Mouse (Mus musculus) hindbrain, embryonic 10.5 days (tissue): ENCODE data around the gene Agr2. TPM values are rescaled to one million over a fixed set of nuclear protein-coding genes. Genes with fewer than 3 reads are reported as not detected.

Source experiments
- DNase-seq: peaks from one replicate; pipeline ENCODE4 v3.0.0-alpha.2; 2017; ENCODE audit warnings: low spot score
- H3K27ac ChIP-seq: fragments of 300-500 bp; sonication (generic); 2 replicates; pipeline ENCODE4 v1.5.1; 2016; ENCODE audit warnings: mild to moderate bottlenecking, moderate library complexity
- H3K27me3 ChIP-seq: fragments of 300-500 bp; sonication (generic); 2 replicates; pipeline ENCODE4 v1.6.1; 2016; ENCODE audit warnings: mild to moderate bottlenecking; ENCODE audit not compliant: poor library complexity, insufficient read depth, severe bottlenecking
- H3K36me3 ChIP-seq: fragments of 300-500 bp; sonication (generic); 2 replicates; pipeline ENCODE4 v1.6.1; 2016; ENCODE audit warnings: mild to moderate bottlenecking, moderate library complexity
- H3K4me1 ChIP-seq: fragments of 300-500 bp; sonication (generic); replicated peaks from 2 replicates; pipeline ENCODE4 v1.6.1; 2016; ENCODE audit warnings: mild to moderate bottlenecking
- H3K4me3 ChIP-seq: fragments of 300-500 bp; sonication (generic); 2 replicates; pipeline ENCODE4 v1.5.1; 2016; ENCODE audit warnings: mild to moderate bottlenecking, moderate library complexity
- H3K9me3 ChIP-seq: fragments of 300-500 bp; sonication (generic); 2 replicates; pipeline ENCODE4 v1.6.1; 2016; ENCODE audit warnings: mild to moderate bottlenecking, moderate library complexity
- WGBS: fragments of 180-500 bp; shearing (Covaris S2); methylation state at CpG from one replicate; pipeline ENCODE4 v1.1.7; 2016; 5-methylcytosine and 5-hydroxymethylcytosine counted together
- polyA plus RNA-seq: library from polyadenylated mRNA; unstranded; fragments of >200 nt; fragmentation: Nextera tagmentation; extraction: Ambion mirVana; gene quantifications from 2 replicates; pipeline ENCODE4 v1.2.1, GENCODE M21; 2016

Agr2 gene
- polyA plus RNA-seq, 1 experiment from 2014 or later, result not detected

DNA sequence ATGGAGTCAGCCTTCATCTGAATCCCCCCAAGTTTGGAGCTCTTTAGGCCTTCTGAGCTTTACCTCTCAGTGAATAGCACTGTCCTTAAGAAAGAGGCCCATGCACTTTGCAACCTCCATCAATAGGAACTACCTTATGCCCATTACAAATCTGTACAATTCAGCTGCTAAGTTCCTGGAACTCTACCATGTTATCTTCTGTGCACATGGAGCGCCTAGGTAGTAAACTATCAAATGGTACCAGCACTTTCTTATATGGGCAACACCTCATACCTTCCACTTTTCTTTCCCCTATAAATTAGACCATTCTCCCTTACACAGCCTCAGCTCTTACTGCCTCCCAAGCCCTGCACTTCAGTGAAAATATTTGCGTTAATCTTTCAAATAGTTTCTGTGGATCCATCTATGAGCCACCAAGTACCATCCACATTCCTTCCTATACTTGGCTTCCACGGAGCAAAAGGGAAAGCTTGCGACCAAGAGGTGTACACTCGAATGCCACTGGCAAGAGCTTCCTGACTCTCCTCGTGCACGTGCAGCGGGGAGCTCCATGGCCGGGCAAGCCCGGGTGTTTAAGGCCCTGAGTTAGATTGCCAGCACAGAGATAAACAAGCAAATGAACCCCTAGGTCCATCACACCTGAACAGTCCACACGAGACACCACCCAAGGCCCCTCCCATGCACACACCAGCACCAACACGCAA lies 38.1 kb downstream of the Agr2 start:
- H3K4me1 ChIP-seq, result no peaks in the 10 kb centered on the region
- no peak for DNase-seq
- no peaks in the 10 kb centered on the region for H3K27me3 ChIP-seq
- no peak overlapping the region for H3K27ac ChIP-seq
- H3K9me3 ChIP-seq, result peaks cover 12% of the 10 kb centered on the region
- peaks cover 31% of the 10 kb centered on the region for H3K36me3 ChIP-seq
- no peak overlapping the region for H3K4me3 ChIP-seq
- 91% methylated on average over 12 of the region's 12 CpGs for WGBS

DNA sequence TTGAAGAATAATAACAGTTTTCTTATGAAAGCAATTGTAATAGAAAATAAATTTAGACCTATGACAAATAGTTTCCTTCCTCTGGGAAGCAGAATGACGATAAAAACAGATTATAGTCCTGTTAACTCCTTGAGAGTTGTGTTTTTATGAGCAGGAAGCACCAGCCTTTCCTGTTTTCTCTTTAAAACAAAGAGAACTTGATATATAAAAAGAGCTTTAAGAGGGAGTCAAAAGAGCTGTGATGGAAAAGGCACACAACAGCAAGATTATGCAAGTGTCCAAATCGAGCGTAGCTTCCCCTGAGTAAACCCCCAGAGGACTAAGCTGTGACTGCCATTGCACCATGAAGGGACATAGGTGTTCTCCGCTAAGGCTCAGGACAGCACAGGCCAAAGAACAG lies 39.7 kb downstream of the Agr2 start:
- WGBS, result 86% methylated on average over 4 of the region's 4 CpGs
- Histone ChIP-seq H3K27me3 (no peaks in the 10 kb centered on the region), H3K36me3 (peaks cover 46% of the 10 kb centered on the region), H3K4me3 (no peak overlapping the region), H3K27ac (no peak overlapping the region), H3K4me1 (no peaks in the 10 kb centered on the region), H3K9me3 (peaks cover 18% of the 10 kb centered on the region)
- no peak for DNase-seq

DNA sequence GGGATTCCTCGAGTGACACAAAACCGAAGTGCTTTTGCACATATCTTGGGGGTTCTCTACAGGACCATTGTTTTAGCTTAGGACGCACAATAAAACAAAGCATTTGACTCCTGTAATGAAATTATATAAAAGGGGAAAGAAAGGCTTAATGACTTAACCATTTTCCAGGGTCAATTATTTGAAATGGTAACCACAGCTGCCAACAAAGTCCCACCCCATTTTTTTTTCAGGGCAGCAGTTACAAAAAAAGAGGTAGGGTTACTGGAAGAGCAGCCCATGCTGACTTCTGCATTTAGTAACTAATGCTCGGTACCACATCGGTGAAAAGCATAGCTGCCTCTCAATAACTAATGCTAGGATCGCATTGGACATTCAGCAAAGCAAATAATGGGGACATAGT lies 42.8 kb downstream of the Agr2 start:
- Histone ChIP-seq H3K36me3 (peaks cover 46% of the 10 kb centered on the region), H3K27me3 (no peaks in the 10 kb centered on the region), H3K9me3 (peaks cover 18% of the 10 kb centered on the region), H3K27ac (no peak overlapping the region), H3K4me1 (peaks cover 10% of the 10 kb centered on the region), H3K4me3 (no peak overlapping the region)
- no peak for DNase-seq
- 96% methylated on average over 6 of the region's 6 CpGs for WGBS

DNA sequence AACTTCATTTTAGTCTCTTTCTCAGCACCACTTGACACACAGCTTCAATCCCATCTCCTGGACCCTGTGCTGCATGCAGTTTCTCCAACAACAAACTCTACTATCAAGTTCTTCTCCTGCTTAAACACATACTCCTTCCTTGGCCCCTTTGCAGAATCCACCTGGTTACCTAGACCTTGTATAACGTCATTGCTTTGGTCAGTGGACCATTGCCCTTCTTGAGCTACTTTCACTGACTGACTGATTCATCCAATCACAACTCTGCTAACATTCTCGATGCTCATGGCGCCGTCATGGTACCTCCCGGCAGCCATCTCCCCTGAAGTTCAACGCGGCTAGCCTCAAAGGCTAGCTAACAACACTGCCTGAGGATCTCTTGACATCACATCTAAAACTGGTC lies 43.4 kb downstream of the Agr2 start:
- Histone ChIP-seq H3K4me3 (no peak overlapping the region), H3K27ac (no peak overlapping the region), H3K9me3 (peaks cover 18% of the 10 kb centered on the region), H3K27me3 (no peaks in the 10 kb centered on the region), H3K4me1 (peaks cover 16% of the 10 kb centered on the region), H3K36me3 (peaks cover 46% of the 10 kb centered on the region)
- 96% methylated on average over 7 of the region's 7 CpGs for WGBS
- no peak for DNase-seq

DNA sequence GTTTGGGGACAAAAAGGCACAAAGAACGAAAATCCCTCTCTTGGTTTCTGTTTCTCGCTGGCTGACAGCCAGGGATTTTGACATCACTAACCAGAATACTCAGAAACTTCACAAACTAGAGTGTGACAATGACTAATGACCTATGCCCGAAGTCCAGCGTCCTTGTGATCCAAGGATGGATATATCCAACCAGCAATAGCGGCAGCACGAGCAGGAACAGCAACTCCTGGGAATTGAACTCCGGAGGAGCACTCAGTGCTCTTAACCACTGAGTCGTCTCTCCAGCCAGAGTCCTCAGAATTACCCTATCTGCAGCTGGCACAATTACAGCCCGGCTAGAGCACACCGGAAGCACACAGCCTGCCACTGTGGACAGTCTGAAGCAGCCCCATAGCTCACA lies 44.1 kb downstream of the Agr2 start:
- WGBS, result 90% methylated on average over 10 of the region's 10 CpGs
- Histone ChIP-seq H3K9me3 (peaks cover 18% of the 10 kb centered on the region), H3K4me3 (no peak overlapping the region), H3K27me3 (no peaks in the 10 kb centered on the region), H3K4me1 (peaks cover 19% of the 10 kb centered on the region), H3K36me3 (peaks cover 46% of the 10 kb centered on the region), H3K27ac (no peak overlapping the region)
- no peak for DNase-seq

DNA sequence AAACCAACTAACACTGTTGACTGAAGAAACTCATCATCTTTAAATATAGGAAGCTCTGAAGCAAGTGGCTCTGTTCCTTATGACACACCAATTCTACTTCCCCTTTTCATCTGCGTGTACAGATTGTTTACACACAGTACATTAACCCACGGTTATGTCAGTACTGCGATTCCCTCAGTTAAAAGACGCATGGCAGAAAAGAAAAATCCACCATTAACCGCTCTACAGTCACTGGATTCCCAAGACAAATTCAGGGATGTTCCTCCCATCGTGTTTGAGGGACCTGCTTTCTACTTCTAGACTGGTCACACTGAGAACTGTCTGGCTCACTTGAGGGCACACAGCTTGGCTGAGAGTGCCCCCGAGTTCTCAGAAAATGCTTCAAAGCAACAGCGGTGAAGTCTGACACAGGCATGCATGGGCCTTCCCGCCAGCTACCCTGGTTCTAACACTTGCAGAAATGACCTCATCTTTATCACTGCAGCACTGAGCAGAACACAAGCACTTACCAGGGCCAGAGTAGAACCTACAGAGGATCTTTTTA lies 46.9 kb downstream of the Agr2 start:
- DNase-seq, result no peak
- Histone ChIP-seq H3K27me3 (no peaks in the 10 kb centered on the region), H3K27ac (no peak overlapping the region), H3K36me3 (peaks cover 25% of the 10 kb centered on the region), H3K9me3 (peaks cover 11% of the 10 kb centered on the region), H3K4me3 (no peak overlapping the region), H3K4me1 (peaks cover 24% of the 10 kb centered on the region)
- 82% methylated on average over 9 of the region's 9 CpGs for WGBS

DNA sequence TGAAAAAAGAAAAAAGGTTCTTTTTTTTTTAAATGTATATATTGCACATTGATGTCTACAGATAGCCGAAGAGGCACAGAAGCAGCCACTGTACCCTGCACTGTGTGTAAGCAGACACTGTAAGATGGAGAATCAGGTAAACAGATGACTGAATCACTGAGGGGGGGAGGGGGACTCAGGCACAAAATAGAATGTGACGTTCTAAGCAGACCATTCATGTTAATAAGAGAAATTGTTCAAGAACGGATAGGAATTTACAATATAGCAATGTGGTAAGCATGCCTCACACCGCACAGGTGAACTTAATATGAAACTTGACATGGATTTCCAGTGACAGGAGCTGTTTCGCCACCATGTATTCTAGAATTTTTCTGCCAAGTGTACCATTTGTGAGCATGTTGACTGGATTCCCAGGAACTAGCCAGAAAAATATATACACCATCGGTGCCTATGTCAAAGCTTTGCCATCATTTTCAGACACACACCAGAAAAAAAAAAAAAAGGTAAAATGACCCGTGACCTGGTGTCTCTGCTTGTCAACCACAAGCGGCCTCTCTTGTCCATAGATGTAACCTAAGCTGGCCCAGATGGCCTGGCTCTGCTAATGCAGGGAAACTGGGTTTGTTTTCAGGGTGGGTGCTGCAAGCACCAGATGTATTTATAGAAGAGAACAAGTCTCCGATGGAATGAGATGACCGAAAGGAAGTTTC lies 48.0 kb downstream of the Agr2 start:
- no peaks in the 10 kb centered on the region for H3K27me3 ChIP-seq
- H3K4me3 ChIP-seq, result peak overlapping the region; percentile 95
- DNase-seq, result peak; percentile 37
- peaks cover 7% of the 10 kb centered on the region for H3K9me3 ChIP-seq
- WGBS, result 59% methylated on average over 10 of the region's 10 CpGs
- H3K27ac ChIP-seq, result peak overlapping the region; percentile 99; the same call in 1 of the 2 replicates
- peaks cover 16% of the 10 kb centered on the region for H3K36me3 ChIP-seq
- H3K4me1 ChIP-seq, result peaks cover 24% of the 10 kb centered on the region

DNA sequence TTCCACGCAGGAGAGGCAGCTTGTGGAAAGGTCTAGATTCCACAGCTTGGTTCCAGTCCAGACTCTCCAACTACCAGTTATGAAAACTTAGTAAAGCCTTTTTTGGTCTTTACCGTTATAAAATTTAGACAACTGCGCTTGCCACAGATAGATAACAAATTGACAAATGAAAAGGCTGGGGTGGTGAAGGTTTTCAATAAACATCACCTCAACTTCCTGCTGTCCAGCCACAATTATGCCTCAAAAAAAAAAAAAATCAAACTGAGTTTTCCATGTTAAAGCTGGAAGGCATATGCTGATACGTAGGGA lies 48.5 kb downstream of the Agr2 start:
- no peaks in the 10 kb centered on the region for H3K27me3 ChIP-seq
- peaks cover 24% of the 10 kb centered on the region for H3K4me1 ChIP-seq
- peak overlapping the region; percentile 95 for H3K4me3 ChIP-seq
- no peak for DNase-seq
- 52% methylated on average over 4 of the region's 4 CpGs for WGBS
- H3K36me3 ChIP-seq, result peaks cover 11% of the 10 kb centered on the region
- H3K9me3 ChIP-seq, result peaks cover 2% of the 10 kb centered on the region; the same call in 1 of the 2 replicates
- H3K27ac ChIP-seq, result peak overlapping the region; percentile 99

DNA sequence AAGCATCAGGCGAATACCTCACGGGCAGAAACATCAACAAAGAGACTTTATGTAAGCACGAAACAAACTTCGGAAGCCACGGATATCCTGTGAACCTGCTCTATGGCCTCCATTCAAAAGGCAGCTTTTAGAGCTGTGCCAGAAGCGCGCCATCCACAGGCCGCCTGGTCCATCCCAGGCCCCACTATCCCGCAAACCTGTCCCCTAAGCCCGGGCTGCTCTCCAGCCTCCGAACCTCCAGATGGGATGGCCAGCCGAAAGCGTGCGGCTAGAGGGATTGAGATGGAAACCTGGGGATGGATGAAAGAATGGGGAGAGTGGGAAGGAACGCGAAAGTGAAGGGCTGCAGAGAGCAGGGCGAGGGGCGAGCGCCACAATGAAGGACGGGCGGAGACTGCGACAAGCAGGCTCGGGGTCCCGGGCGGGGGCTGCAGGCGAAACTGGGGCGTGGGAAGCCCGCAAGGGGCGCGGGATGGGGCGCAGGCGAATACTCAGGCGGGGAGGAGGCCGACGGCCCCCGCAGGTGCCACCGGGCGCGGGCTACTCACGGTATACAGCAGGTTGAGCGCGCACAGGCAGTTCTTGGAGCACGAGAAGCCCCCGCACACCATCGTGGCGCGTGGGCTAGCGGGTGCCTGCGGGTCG lies 49.1 kb downstream of the Agr2 start:
- H3K4me1 ChIP-seq, result peaks cover 24% of the 10 kb centered on the region
- no peaks in the 10 kb centered on the region for H3K27me3 ChIP-seq
- DNase-seq, result peak; percentile 76
- under 1% methylated on average over 50 of the region's 50 CpGs for WGBS
- H3K27ac ChIP-seq, result peak overlapping the region; percentile 99
- peaks cover 5% of the 10 kb centered on the region for H3K36me3 ChIP-seq
- peak overlapping the region; percentile 95 for H3K4me3 ChIP-seq
- H3K9me3 ChIP-seq, result no peaks in the 10 kb centered on the region

DNA sequence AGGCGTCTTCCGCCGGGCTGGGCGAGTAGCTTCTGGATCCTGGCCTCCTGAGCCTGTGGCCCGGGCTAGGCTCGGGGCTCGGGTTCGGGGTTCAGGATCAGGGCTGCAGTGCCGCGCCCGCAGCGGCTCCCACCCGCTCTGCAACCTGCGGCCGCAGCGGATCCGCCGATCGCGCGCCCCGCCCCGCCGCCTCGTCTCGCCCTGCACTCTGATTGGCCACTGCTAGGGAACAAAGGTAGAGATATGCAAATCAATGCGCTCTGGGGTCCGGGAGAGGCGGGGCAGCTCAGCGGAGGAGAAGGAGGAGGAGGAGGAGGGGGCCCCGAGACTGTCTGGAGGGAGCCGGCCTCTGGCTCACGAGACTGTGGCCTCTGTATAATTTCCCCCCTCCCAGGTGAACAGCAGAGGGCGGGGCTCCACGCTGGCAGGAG lies 49.7 kb downstream of the Agr2 start, which contains the start of gene Tspan13:
Tspan13 (minus strand) TSS at position 153 of the 431 bp plus-strand sequence.
- Histone ChIP-seq H3K4me3 (peak within 1 kb of the TSS; percentile 95), H3K27ac (peak within 1 kb of the TSS; percentile 99), H3K4me1 (peaks cover 24% of the 10 kb centered on the region), H3K9me3 (no peaks in the 10 kb centered on the region), H3K36me3 (no peaks in the 10 kb centered on the region; the same call in none of the 2 replicates), H3K27me3 (no peaks in the 10 kb centered on the region)
- under 1% methylated on average over 35 of the region's 35 CpGs for WGBS
- peak; percentile 94 for DNase-seq

DNA sequence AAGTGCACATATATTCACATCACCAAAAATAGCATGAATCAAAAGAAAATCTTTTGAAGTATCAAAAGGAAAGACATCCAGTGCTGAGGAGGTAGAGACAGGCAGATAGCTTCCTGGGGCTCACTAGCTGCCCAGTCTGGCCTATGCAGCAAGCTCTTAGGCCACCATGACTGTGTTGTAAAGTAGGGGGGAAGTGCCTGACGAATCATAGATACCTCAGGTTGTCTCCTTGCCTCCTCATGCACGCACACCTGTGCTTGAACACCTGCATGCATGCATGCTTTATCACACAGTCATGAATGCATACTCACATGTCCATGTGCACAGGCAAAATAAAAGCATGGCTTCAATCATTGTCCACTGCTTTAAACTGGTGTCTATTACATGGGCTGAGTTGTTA lies 52.0 kb downstream of the Agr2 start:
- Histone ChIP-seq H3K9me3 (no peaks in the 10 kb centered on the region), H3K4me3 (no peak overlapping the region), H3K4me1 (peaks cover 22% of the 10 kb centered on the region), H3K27me3 (no peaks in the 10 kb centered on the region), H3K27ac (no peak overlapping the region), H3K36me3 (no peaks in the 10 kb centered on the region)
- WGBS, result 80% methylated on average over 2 of the region's 2 CpGs
- no peak for DNase-seq

DNA sequence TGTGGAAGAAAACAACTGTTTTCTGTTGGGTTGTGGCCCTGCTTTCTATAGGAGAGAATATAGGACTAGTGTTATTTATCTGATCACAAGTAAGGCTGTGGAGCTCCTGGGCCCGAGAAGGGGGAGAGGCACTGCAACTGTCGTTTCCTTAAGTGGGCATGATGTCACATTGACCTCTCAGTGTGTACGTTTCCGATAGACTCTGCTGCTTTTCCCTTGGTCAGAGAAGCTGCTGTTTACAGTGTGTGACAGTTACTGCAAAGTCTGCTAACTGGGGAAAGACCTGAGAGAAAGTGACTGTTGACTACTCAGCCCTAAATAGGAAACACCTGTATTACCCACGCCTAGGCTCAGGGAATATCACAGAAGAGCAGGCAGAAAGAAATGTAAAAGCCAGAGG lies 53.5 kb downstream of the Agr2 start:
- Histone ChIP-seq H3K27me3 (no peaks in the 10 kb centered on the region), H3K4me1 (peaks cover 7% of the 10 kb centered on the region), H3K9me3 (no peaks in the 10 kb centered on the region), H3K4me3 (no peak overlapping the region), H3K36me3 (no peaks in the 10 kb centered on the region), H3K27ac (no peak overlapping the region)
- no peak for DNase-seq
- 55% methylated on average over 5 of the region's 5 CpGs for WGBS

DNA sequence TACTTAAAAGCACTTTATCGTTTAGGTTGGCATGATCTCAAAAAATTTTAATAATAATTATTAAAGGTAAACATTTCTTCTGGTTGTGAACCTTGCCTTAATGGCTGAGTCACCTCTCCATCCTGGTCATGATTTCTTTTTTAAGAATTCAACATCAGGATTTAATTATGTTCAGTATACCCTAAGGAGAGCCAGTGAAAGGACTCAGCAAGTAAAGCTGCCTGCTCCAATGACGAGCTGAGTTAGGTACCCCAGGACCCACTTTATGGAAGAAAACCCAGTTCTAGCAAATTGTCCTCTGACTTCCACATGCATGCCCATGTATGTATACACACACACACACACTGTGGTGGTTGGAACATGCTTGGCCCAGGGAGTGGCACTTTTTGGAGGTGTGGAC lies 54.9 kb downstream of the Agr2 start:
- Histone ChIP-seq H3K27ac (no peak overlapping the region), H3K4me3 (no peak overlapping the region), H3K27me3 (no peaks in the 10 kb centered on the region), H3K36me3 (no peaks in the 10 kb centered on the region), H3K9me3 (no peaks in the 10 kb centered on the region), H3K4me1 (0 out of 2 replicates have a peak, but pooled peaks cover 4% of the 10 kb centered on the region)
- no peak for DNase-seq
- 88% methylated on average over 2 of the region's 2 CpGs for WGBS
